8 mouse cellular contexts compared by ENCODE assay signal in genomic region chr3:108554111-108554561, GRCm38 (mm10). TPM values are rescaled to one million over a fixed set of nuclear protein-coding genes. Genes with fewer than 3 reads are reported as not detected.
DNase-seq lines count a peak whose midpoint lies in the region; ATAC-seq and TF ChIP-seq lines count a peak whose summit lies in the region.

No protein-coding gene starts in this region.

- no peak for TF ChIP-seq POLR2A in kidney, adult 2 months (IDR thresholded peaks at IDR 0.05; ENCODE audit: low read depth, low read length)

- in situ Hi-C loops in ES-E14 (cut with MboI; ENCODE audit: low sequenced_read_pairs in 2 of 2, unreplicated experiment in 2 of 2): no loop called here

- H3K27ac ChIP-seq in kidney, adult 2 months (ENCODE audit: insufficient read depth, low read depth, low read length): peak overlapping the region; percentile 27; the same call in 1 of the 2 replicates
- H3K27ac ChIP-seq in ES-E14 (ENCODE audit: insufficient read depth, low read depth, low read length, poor library complexity, severe bottlenecking): peak overlapping the region; percentile 75
- peak overlapping the region; percentile 96 for H3K27ac ChIP-seq in hindbrain, embryonic 15.5 days (replicated peaks)

- H3K27me3 ChIP-seq in kidney, adult 2 months (replicated peaks; ENCODE audit: control insufficient read depth, insufficient read depth, low read length): no peaks in the 10 kb centered on the region
- H3K27me3 ChIP-seq in hindbrain, embryonic 15.5 days: no peaks in the 10 kb centered on the region

- 1% methylated on average over 42 of the region's 42 CpGs for WGBS in kidney, adult 2 months
- under 1% methylated on average over 42 of the region's 42 CpGs for WGBS in hindbrain, embryonic 15.5 days

- H3K4me2 ChIP-seq in hindbrain, embryonic 15.5 days: peak overlapping the region; percentile 84

- TF ChIP-seq CTCF in kidney, adult 2 months (conservative IDR thresholded peaks at IDR 0.05; ENCODE audit: insufficient read depth, insufficient read length, low read depth, low read length): no peak

- ATAC-seq in hindbrain, embryonic 15.5 days (ENCODE audit: low FRiP score, low read depth): peak; percentile 66; the same call in 1 of the 2 replicates

- no peak for DNase-seq in kidney, adult 2 months
- no peak for DNase-seq in kidney, postnatal 14 days
- peak; percentile 33 for DNase-seq in ES-E14 (ENCODE audit: low read depth, low spot score)
- peak; percentile 63 for DNase-seq in embryo, embryonic 10.5 days (ENCODE audit: low spot score)
- peak; percentile 21 for DNase-seq in lung, postnatal 25 days (ENCODE audit: low spot score)
- DNase-seq in B cell, adult 2 months: no peak
- DNase-seq in layer of hippocampus, postnatal 14 days (ENCODE audit: low spot score in 2 of 2): no peak

- no peaks in the 10 kb centered on the region for H3K9me3 ChIP-seq in ES-E14 (ENCODE audit: control insufficient read depth, insufficient read depth, low read depth, low read length)
- H3K9me3 ChIP-seq in hindbrain, embryonic 15.5 days: no peaks in the 10 kb centered on the region

- H3K4me3 ChIP-seq in kidney, adult 2 months (ENCODE audit: insufficient read depth, low read depth, low read length): peak overlapping the region; percentile 76
- H3K4me3 ChIP-seq in ES-E14 (ENCODE audit: insufficient read depth in 1 of 2, low read depth in 1 of 2, low read length in 2 of 2, poor library complexity in 1 of 2, severe bottlenecking in 1 of 2): peak overlapping the region; percentile 74 to 91
- peak overlapping the region; percentile 92 for H3K4me3 ChIP-seq in hindbrain, embryonic 15.5 days

- H3K36me3 ChIP-seq in kidney, adult 2 months (ENCODE audit: control insufficient read depth, insufficient read depth, low read length): no peaks in the 10 kb centered on the region; the same call in 1 of the 2 replicates
- no peaks in the 10 kb centered on the region; the same call in 1 of the 2 replicates for H3K36me3 ChIP-seq in ES-E14 (ENCODE audit: control insufficient read depth, insufficient read depth, low read length, poor library complexity, severe bottlenecking)
- H3K36me3 ChIP-seq in hindbrain, embryonic 15.5 days: peaks cover 24% of the 10 kb centered on the region

- peak overlapping the region; percentile 92 for H3K9ac ChIP-seq in ES-E14 (ENCODE audit: insufficient read depth, low read depth, low read length, poor library complexity, severe bottlenecking)
- H3K9ac ChIP-seq in hindbrain, embryonic 15.5 days: peak overlapping the region; percentile 100

- H3K4me1 ChIP-seq in kidney, adult 2 months (ENCODE audit: control insufficient read depth, insufficient read depth, low read length): no peaks in the 10 kb centered on the region
- 0 out of 4 replicates have a peak, but pooled peaks cover 0 to 3% of the 10 kb centered on the region in 2 experiments for H3K4me1 ChIP-seq in ES-E14 (ENCODE audit: control insufficient read depth in 2 of 2, insufficient read depth in 2 of 2, low read length in 2 of 2, poor library complexity in 1 of 2)
- H3K4me1 ChIP-seq in hindbrain, embryonic 15.5 days (replicated peaks): peaks cover 6% of the 10 kb centered on the region

TF ChIP-seq in ES-E14, 5 proteins besides CTCF, POLR2A, EP300 and RAD21:
- no peak for TF ChIP-seq ZC3H11A (IDR thresholded peaks at IDR 0.05; ENCODE audit: borderline replicate concordance, low read depth, low read length)
- no peak for TF ChIP-seq HCFC1 (IDR thresholded peaks at IDR 0.05; ENCODE audit: borderline replicate concordance, insufficient read depth, low read length)
- no peak for TF ChIP-seq MAFK (IDR thresholded peaks at IDR 0.05; ENCODE audit: insufficient read depth, low read depth, low read length)
- TF ChIP-seq CHD2 (IDR thresholded peaks at IDR 0.05; ENCODE audit: low read depth, low read length): no peak
- peak; percentile 77 for TF ChIP-seq ZNF384 (IDR thresholded peaks at IDR 0.05; ENCODE audit: low read depth, low read length)

RNA-seq across cellular contexts. Expression of gene Tmem167b, which starts 8.1 kb away (rescaled TPM):
- polyA plus RNA-seq in kidney, adult 2 months (2012; rRNA removed): 6.4 and 7.5 TPM in 2 replicates
- 21.1 and 21.8 TPM in 2 replicates for total RNA-seq in ES-E14 (2012; rRNA removed)
- polyA plus RNA-seq in hindbrain, embryonic 15.5 days (2015; fragmentation: Nextera tagmentation; extraction: Ambion mirVana): 51.1 and 54.0 TPM in 2 replicates
- total RNA-seq in layer of hippocampus, postnatal 14 days (2021): 10 to 100 TPM; 44.4 to 45.3 TPM

RNA-seq across cellular contexts. Expression of gene Taf13, which starts 17.4 kb away (rescaled TPM):
- 3.7 and 5.3 TPM in 2 replicates for polyA plus RNA-seq in kidney, adult 2 months (2012; rRNA removed)
- total RNA-seq in ES-E14 (2012; rRNA removed): 12.5 and 17.3 TPM in 2 replicates
- polyA plus RNA-seq in hindbrain, embryonic 15.5 days (2015; fragmentation: Nextera tagmentation; extraction: Ambion mirVana): 46.2 and 52.8 TPM in 2 replicates
- total RNA-seq in layer of hippocampus, postnatal 14 days (2021): 10 to 100 TPM; 37.0 to 43.6 TPM

RNA-seq across cellular contexts. Expression of gene 5330417C22Rik, which starts 17.8 kb away (rescaled TPM):
- 0.25 and 0.37 TPM in 2 replicates for polyA plus RNA-seq in kidney, adult 2 months (2012; rRNA removed)
- 0.27 and 0.37 TPM in 2 replicates for total RNA-seq in ES-E14 (2012; rRNA removed)
- 15.1 and 18.9 TPM in 2 replicates for polyA plus RNA-seq in hindbrain, embryonic 15.5 days (2015; fragmentation: Nextera tagmentation; extraction: Ambion mirVana)
- total RNA-seq in layer of hippocampus, postnatal 14 days (2021): 10 to 100 TPM; 17.1 to 19.7 TPM

RNA-seq across cellular contexts. Expression of gene 1700013F07Rik, which starts 20.2 kb away (rescaled TPM):
- 0.17 and 0.24 TPM in 2 replicates for polyA plus RNA-seq in kidney, adult 2 months (2012; rRNA removed)
- 0.63 TPM in 1 of 2 replicates, not detected in the other for total RNA-seq in ES-E14 (2012; rRNA removed)
- polyA plus RNA-seq in hindbrain, embryonic 15.5 days (2015; fragmentation: Nextera tagmentation; extraction: Ambion mirVana): 2.4 and 2.5 TPM in 2 replicates
- total RNA-seq in layer of hippocampus, postnatal 14 days (2021): 1 to 10 TPM; 2.0 to 2.9 TPM

RNA-seq across cellular contexts. Expression of gene Wdr47, which starts 36.9 kb away (rescaled TPM):
- 5.6 TPM in 2 replicates for polyA plus RNA-seq in kidney, adult 2 months (2012; rRNA removed)
- total RNA-seq in ES-E14 (2012; rRNA removed): 14.5 and 15.9 TPM in 2 replicates
- polyA plus RNA-seq in hindbrain, embryonic 15.5 days (2015; fragmentation: Nextera tagmentation; extraction: Ambion mirVana): 103 and 105 TPM in 2 replicates
- total RNA-seq in layer of hippocampus, postnatal 14 days (2021): 100 to 1,000 TPM; 125 to 127 TPM

Comparison
In these comparisons a context has a peak if more than half of its experiments do, and no peak if none do; other contexts are left out.
1. DNase-seq: peak in ES-E14 (single experiment), embryo, embryonic 10.5 days (single experiment) and lung, postnatal 25 days (single experiment); none in kidney, adult 2 months (single experiment), kidney, postnatal 14 days (single experiment), B cell, adult 2 months (0 of 2) and layer of hippocampus, postnatal 14 days (0 of 2).
2. H3K27ac ChIP-seq: peak in every context shown above with its lines; median percentile 96 in hindbrain, embryonic 15.5 days; 75 in ES-E14; 27 in kidney, adult 2 months.
3. RNA of gene 5330417C22Rik, which starts 17.8 kb away (total RNA-seq): 17.1 to 19.7 TPM in layer of hippocampus, postnatal 14 days; 0.27 to 0.37 TPM in ES-E14; every median in the first group is over 10 times any median in the second.
4. Peak in every context shown above with its lines, with median percentiles within 50 percentile points of each other: H3K4me3 ChIP-seq.